Mouse (Mus musculus): Measurements from ENCODE around the gene Gpr84.

DNA sequence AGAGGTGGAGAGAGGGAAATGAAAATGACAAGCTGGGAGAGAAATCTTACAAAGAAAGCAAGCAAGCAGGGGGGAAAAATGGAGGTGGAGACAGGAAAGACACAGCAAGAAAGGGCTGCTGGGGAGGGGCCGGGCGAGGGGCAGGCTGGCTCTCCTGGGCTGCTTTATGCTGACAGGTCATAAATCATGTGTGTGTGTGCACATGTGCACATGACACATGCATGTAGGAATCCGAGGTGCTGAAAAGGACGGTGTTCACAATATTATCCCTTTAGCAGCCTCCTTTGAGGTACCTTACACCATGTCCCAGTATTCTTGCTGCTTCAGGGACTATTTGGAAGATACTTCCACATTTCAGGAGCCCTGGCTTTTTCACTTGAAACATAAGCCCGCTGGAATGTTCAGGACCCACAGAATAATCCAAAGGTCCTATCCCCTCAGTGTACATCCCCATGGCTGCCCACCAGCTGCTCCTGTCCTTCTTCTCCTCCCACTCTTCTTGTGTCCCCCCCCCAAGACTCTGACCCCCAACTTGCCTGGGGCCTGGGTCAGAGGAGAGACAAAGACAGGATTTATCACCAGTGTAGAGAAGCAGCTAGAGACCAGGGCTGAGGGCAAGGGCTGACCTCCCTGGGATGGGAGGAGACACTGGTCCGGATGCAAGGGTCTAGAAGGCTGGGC, 7.9 kb downstream of the Gpr84 start:
- no peak for TF ChIP-seq POLR2A (IDR thresholded peaks at IDR 0.05; ENCODE audit: insufficient read length, low read depth)
- TF ChIP-seq SRF (IDR thresholded peaks at IDR 0.05; ENCODE audit: control insufficient read depth, insufficient read length, low read depth), result peak; percentile 9
- TF ChIP-seq MYOG (IDR thresholded peaks at IDR 0.05; ENCODE audit: control insufficient read depth in 1 of 3, insufficient read depth in 1 of 3, insufficient read length in 2 of 3, low read depth in 2 of 3), result no peak
- peak; percentile 22 for TF ChIP-seq USF1 (IDR thresholded peaks at IDR 0.05; ENCODE audit: low read depth)
- peak in 2 of 3 experiments; percentile 83 to 93 for TF ChIP-seq MYOD1 (IDR thresholded peaks at IDR 0.05; ENCODE audit: control insufficient read depth in 1 of 3, insufficient read length in 2 of 3, low read depth in 2 of 3)
- TF ChIP-seq CEBPB (IDR thresholded peaks at IDR 0.05; ENCODE audit: insufficient read depth, poor library complexity, severe bottlenecking), result no peak
- TF ChIP-seq E2F4 (IDR thresholded peaks at IDR 0.05; ENCODE audit: insufficient read depth), result no peak
- TF ChIP-seq POLR2AphosphoS2 (IDR thresholded peaks at IDR 0.05; ENCODE audit: insufficient read length, low read depth), result peak; percentile 32
- TF ChIP-seq MAX (IDR thresholded peaks at IDR 0.05; ENCODE audit: low read depth), result no peak
